Mouse (Mus musculus): ENCODE measurements at regions not wholly inside any gene's neighbourhood (a gene's known extent, or its start where the extent isn't known, plus 50 kb on each side); places are given as distances from the start of the nearest gene placed in this dataset.
"Not testable (repeated sequence)": the region's sequence is repeated elsewhere in the genome, so short reads cannot be mapped to it uniquely, and the experiment has no call there.

DNA sequence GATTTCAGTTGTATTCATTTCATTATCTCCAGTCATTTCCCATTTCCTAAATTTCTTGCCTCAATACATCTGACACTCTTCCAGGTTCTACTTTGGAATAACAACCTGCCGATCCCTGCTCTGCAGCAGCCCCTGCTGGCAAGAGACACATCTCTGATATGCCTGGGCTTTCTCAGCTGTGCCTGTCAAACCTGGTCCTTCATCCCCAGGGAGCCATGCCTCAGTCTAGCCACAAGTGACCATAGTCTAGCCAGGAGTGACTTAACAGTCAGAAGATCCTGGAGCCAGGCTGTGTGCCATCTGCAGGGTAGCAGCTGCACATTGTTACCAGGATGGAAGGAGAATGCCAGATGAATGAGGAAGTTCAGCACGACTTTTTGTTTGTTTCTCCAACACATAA, 833.2 kb downstream of the Diaph3 start:
- DNase-seq, result peak; percentile 23

DNA sequence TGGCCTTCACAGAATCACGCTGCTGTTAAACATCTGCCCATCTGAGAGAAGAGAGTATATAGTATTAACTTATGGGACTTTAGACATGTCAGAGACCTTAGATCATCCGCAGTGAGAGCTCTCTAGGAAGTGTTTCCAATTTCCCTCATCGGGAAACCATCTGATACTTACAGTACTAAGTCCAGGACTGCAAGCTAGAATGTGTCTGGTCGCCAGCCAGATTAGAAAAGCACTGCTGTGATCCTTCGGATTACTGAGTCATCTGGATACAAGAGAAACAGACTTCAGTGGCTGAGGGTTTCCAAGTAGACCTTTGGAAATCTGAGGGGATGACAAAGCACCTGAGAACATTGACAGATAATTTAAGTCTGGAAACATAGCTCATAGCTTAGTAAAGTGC, 839.4 kb downstream of the Diaph3 start:
- no peak for DNase-seq

DNA sequence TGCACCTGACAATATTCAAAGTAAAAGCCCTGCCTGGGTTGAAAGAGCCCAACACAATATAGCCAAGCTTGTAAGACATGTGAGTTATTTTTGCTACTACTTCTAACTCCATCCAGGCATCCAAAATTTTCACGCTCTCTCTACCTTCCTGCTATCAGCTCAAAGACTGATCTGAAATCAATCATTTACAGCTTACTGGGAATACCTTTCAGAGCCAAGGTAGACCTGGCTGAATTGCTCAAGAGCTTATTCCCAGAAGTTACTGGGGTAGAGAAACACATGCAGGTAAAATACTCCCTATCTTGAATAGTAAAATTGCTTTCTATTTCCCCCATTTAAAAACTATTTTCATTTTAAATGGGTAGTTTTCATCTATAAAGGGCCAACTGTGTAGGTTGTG, 840.2 kb downstream of the Diaph3 start:
- no peak for DNase-seq

DNA sequence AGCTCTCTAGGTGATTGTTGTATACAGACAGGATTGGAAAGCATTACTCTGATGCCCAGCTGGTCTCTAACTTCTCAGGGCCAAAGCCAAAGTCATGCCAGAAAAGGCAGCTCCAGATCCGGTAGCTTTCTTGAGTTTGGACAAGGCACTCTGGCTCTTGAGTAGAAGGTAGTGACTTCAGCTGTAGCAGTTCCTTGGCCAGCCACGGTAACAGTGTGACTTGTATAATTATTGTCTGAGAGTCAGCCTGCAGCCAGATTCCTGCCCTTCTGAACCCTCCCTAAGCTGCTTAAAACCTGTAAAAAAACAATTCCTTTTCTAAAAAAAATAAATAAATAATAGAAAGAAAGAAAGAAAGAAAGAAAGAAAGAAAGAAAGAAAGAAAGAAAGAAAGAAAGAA, 843.0 kb downstream of the Diaph3 start:
- DNase-seq, result no peak

GRCm38 (mm10) chr14:86294606-86295005, 846.4 kb downstream of the Diaph3 start:
- not testable (repeated sequence) for DNase-seq

DNA sequence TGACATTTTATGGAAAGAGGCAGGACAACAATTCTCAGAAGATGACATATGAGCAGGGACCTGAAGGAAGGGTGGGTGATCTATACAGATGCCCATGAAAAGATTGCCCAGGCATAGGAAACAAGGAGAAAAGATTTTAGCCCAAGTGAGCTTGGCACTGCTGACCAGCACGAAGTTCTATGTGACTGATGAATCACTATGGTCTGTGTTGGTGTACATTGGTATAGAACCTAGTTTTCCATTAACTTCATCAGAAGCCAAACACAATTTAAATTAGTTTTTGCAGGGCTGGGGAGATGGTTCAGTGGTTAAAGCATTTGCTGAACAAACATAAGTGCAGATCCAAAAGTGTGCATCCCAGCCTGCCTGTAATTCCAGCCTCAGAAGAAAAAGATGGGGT, 847.2 kb downstream of the Diaph3 start:
- no peak for DNase-seq

GRCm38 (mm10) chr14:86293371-86293770, 847.7 kb downstream of the Diaph3 start:
- no peak for DNase-seq

- no peak for DNase-seq
These were observed 850.5 kb downstream of the Diaph3 start for GRCm38 (mm10) chr14:86290556-86290955.

- DNase-seq, result no peak
These were observed 879.3 kb downstream of the Diaph3 start for GRCm38 (mm10) chr14:86261640-86262230.

- no peak for DNase-seq
These were observed 886.8 kb downstream of the Diaph3 start for GRCm38 (mm10) chr14:86254196-86254595.

DNA sequence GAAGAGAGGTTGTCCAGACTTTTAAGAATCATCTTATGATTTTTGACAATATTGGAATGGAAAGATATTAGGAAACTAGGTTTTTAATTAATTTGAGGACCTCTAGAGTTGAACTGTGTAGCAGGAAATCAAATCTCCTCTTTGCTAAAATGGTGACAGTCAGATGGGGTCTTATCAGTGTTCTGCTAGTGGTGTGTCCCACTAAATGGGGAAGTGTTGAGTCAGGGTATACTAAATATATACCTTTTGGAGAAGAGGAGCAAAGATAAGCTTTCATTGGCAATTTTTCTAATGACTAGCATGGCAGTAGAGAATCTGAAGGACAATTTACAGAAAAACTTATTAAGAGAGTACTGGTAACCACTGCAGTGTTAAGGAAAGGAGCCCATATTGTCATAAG, 889.4 kb downstream of the Diaph3 start:
- no peak for DNase-seq

DNA sequence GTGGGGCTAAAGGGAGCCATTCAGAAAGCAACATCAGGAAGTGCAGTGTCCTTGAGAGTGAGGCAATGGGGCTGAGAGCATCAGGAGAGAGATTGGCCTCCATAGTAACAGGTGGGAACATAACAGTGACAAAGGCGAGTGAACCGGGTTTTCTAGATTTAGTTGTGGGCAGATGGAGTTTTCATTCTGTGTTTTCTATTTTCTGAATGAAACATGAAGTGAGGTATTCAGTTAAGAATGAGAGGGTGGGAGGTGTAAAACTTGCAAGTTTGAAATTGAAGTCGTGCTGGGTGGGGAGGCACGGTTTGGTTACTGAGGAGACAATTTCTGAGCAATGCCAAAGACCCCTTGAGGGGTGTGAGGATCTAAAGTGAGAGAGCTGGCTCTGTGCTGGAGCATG, 893.3 kb downstream of the Diaph3 start:
- DNase-seq, result no peak

GRCm38 (mm10) chr14:86246770-86247169, 894.3 kb downstream of the Diaph3 start:
- DNase-seq, result no peak

DNA sequence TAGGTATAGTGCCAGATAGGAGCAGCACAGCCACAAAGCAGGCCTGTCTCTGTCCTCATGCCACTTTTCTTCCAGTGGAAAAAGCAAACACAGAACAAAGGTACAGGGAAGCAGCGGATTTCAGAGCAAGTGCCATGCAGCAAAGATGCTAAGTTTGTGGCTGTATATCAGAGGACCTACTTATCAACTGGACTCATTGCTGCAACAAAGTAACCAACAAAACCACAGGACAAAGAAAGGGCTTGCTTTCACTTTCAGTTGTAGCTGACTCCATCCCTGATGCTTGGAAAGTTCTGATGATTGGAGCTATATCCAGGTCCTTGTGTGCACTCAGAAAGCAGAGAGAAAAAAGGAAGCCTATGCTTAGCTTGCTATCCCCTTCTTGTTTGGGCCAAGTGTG, 897.4 kb downstream of the Diaph3 start:
- DNase-seq, result no peak

- no peak for DNase-seq
These were observed 898.2 kb downstream of the Diaph3 start for GRCm38 (mm10) chr14:86242836-86243235.

- DNase-seq, result no peak
These were observed 901.9 kb downstream of the Diaph3 start for GRCm38 (mm10) chr14:86239090-86239489.

DNA sequence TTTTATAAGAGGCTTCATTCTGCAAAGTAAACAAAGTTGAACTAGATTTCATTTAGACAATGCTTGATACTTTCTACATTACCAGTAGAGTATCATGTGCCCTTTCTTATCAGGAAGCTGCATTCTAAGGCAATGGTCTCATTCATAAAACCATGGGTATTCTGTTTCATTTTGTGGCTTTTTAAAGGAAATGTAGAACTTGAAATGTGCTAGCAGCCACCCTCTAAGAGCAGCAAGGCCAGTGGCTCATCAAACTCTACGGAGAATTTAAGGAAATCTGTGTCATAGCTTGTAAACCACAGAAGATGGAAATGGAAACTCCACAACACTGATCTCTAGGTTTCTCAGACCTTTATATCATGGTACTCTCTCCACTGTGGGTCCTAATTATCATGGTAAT, 907.7 kb downstream of the Diaph3 start:
- DNase-seq, result no peak

DNA sequence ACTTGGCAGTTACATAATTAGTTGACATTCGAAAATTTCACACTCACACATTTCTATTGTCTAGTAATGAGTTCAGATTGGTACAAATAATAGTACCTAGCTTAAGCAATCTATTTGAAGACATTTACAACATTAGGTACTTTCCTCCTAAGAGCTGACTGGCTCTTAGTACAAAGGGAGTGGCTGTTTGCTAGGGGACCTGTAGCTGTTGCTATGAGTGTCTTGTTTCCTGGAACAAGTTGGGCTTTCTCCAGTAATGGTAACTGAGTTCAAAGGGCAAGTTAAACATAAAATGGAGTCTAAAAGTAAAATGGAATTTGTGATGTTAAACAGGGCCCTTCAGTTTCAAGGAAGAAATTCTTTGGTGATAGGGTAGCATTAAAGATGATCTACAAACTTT, 910.4 kb downstream of the Diaph3 start:
- no peak for DNase-seq

- DNase-seq, result no peak
These were observed 911.3 kb downstream of the Diaph3 start for GRCm38 (mm10) chr14:86229755-86230154.

- DNase-seq, result no peak
These were observed 925.3 kb downstream of the Diaph3 start for GRCm38 (mm10) chr14:86215711-86216110.

DNA sequence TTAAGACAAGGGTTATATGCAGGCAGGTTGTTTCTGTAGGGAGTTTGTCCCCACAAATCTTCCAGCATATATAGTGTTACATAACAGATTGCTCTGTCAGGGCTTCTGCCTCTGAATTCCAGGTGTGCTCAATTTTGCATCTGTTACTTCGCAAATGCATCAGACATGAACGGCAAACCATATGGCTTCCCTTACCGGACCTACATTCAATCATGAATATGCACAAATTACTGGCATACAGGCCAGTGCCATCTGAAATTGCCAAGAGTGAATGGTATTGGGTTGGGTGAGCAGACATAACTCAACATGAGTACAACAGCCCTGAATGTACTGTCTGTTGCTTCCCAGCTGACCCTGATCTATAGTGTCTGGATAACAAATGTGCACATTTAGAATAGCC, 929.4 kb downstream of the Diaph3 start:
- no peak for DNase-seq

DNA sequence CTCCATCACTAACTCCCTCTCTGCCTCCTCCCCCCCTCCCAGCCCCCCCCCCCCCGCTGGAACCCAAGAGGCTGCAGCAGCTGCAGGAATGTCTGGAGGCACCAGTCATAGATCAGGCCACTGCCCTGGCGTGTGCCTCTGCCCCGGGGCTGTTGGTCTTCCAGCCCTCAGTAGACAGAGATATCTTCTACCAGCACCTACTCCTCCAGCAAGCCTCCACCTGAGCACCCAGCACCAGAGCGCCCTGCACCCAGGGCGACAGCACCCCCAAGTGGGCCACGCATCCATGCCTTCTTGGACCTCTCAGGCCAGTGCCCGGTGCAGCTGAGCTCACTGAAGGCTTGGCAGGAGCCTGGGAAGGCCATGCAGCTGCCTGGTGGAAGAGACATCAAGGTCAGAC, 936.5 kb downstream of the Diaph3 start:
- DNase-seq, result no peak

GRCm38 (mm10) chr14:86197864-86198263, 943.2 kb downstream of the Diaph3 start:
- no peak for DNase-seq

DNA sequence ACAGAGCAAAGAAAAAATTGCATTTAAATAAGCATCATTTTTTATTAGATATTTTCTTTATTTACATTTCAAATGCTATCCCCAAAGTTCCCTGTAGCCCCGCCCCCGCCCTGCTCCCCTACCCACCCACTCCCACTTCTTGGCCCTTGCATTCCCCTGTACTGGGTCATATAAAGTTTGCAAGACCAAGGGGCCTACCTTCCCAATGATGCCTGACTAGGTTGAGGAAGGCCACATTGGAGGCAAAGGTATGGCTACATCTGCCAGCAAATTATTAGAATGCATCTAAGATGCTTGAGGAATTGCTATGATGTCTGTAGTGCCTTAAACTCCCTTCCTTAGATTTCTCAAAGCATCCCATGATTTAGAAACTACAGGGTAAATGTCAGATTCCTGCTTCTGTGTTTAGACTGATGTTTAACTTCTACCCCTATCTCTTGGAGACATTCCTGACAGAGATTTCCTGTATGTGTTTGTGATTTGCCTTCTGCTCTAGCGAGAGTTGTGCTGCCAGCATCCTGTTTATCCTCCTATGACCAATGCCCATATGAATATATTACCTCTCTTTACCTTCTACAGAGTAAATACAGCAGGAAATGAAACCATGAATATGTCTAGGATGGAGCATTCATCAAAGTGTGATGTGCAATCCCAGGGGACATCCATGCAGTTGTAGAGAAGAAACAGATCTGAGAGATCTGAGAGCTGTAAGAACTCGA, 956.2 kb downstream of the Diaph3 start:
- no peak for DNase-seq

- no peak for DNase-seq
These were observed 962.5 kb downstream of the Diaph3 start for GRCm38 (mm10) chr14:86178517-86178916.

Data from adrenal gland, adult 8-10 months (tissue).